Mouse (Mus musculus): ENCODE measurements around the gene Cnih2. TPM values are rescaled to one million over a fixed set of nuclear protein-coding genes. Genes with fewer than 3 reads are reported as not detected.

Cnih2 gene
- polyA plus RNA-seq, 1 experiment from 2014 or later: 31.7 TPM

DNA sequence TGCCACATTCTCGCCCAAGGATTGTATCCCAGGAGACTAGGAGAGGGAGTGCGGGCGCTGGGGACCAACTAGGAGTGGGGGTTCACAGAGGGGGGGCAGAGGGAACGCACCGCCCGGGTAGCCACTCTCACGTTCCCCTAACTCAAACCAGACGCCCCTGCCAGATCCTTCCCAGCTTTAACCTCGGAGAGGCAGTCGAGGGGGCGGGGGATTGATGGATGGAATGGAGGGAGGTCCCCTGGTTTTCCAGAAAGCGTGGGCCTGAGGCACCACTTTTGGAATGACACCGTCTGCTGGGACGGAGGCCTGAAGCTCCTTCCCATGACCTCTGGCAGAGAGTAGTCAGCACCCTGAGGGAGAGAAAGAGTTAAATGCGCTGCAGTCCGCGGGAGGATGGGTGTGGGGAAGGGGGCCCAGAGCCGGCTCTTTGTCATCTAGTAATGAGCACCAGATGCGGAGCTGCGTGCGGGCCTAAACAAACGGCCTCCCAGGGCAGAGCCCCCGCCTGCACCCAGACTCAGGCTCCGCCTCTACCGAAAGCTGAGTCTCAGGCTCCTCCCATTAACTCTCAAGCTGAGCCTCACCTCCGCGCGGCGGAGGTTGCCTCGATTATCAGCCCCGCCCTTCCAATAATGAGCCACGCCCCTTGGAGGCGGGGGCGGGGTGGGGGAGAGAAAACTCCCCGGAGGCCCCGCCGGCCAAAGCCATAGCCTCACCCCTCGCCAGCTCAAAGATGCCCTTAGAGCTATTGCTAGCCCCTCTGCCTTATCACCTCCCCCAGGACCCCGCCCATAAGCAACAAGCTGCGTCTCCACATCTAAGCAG lies 26.6 kb downstream of the Cnih2 start:
- H3K9me3 ChIP-seq: no peaks in the 10 kb centered on the region
- peak overlapping the region; percentile 69 for H3K4me3 ChIP-seq
- peaks cover 56% of the 10 kb centered on the region for H3K27me3 ChIP-seq (replicated peaks; ENCODE audit: low read depth, poor library complexity, severe bottlenecking)
- DNase-seq (ENCODE audit: low spot score): peak; percentile 97
- peak overlapping the region; percentile 93 for H3K27ac ChIP-seq (replicated peaks)
- H3K4me1 ChIP-seq: peaks cover 66% of the 10 kb centered on the region
- H3K36me3 ChIP-seq (replicated peaks): no peaks in the 10 kb centered on the region
- WGBS: under 1% methylated on average over 40 of the region's 40 CpGs

- peaks cover 60% of the 10 kb centered on the region for H3K27me3 ChIP-seq (replicated peaks; ENCODE audit: low read depth, poor library complexity, severe bottlenecking)
- H3K27ac ChIP-seq (replicated peaks): peak overlapping the region; percentile 93
- no peaks in the 10 kb centered on the region for H3K9me3 ChIP-seq
- peak overlapping the region; percentile 69 for H3K4me3 ChIP-seq
- 2% methylated on average over 11 of the region's 11 CpGs for WGBS
- DNase-seq (ENCODE audit: low spot score): no peak
- no peaks in the 10 kb centered on the region for H3K36me3 ChIP-seq (replicated peaks)
- H3K4me1 ChIP-seq: peaks cover 67% of the 10 kb centered on the region
These were observed 27.2 kb downstream of the Cnih2 start for GRCm38 (mm10) chr19:5071077-5071476.

DNA sequence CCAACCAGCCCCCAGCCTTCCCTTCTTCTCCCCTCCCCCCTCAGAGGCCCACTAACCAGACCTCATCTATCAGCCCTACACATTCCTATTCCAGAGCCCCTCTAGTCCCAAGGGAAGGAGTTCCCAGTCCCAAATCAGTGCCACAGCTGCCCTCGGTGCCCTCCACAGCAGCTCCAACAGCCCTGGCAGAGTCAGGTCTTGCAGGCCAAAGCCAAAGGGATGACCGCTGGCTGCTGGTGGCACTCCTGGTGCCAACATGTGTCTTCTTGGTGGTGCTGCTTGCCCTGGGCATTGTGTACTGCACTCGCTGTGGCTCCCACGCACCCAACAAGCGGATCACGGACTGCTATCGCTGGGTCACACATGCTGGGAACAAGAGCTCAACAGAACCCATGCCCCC lies 28.3 kb downstream of the Cnih2 start:
- H3K27me3 ChIP-seq (replicated peaks; ENCODE audit: low read depth, poor library complexity, severe bottlenecking): peaks cover 59% of the 10 kb centered on the region
- H3K36me3 ChIP-seq (replicated peaks): no peaks in the 10 kb centered on the region
- H3K9me3 ChIP-seq: no peaks in the 10 kb centered on the region
- H3K4me1 ChIP-seq: peaks cover 73% of the 10 kb centered on the region
- DNase-seq (ENCODE audit: low spot score): no peak
- peak overlapping the region; percentile 69 for H3K4me3 ChIP-seq
- peak overlapping the region; percentile 93 for H3K27ac ChIP-seq (replicated peaks)
- 85% methylated on average over 7 of the region's 7 CpGs for WGBS

DNA sequence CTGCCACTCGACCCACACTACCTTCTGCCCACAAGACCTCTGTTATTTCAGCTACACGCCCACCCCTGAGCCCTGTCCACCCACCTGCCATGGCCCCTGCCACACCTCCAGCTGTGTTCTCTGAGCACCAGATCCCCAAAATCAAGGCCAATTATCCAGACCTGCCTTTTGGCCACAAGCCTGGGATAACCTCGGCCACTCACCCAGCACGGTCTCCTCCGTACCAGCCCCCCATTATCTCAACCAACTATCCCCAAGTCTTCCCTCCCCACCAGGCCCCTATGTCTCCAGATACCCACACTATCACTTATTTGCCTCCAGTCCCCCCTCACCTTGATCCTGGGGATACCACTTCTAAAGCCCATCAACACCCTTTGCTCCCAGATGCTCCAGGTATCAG lies 28.8 kb downstream of the Cnih2 start:
- Histone ChIP-seq H3K27me3 (replicated peaks; ENCODE audit: low read depth, poor library complexity, severe bottlenecking) (peaks cover 54% of the 10 kb centered on the region), H3K4me3 (peak overlapping the region; percentile 69)

GRCm38 (mm10) chr19:5068570-5069234 lies 29.6 kb downstream of the Cnih2 start:
- Histone ChIP-seq H3K27me3 (replicated peaks; ENCODE audit: low read depth, poor library complexity, severe bottlenecking) (peaks cover 51% of the 10 kb centered on the region), H3K4me3 (peak overlapping the region; percentile 69), H3K27ac (replicated peaks) (peak overlapping the region; percentile 93), H3K36me3 (replicated peaks) (no peaks in the 10 kb centered on the region), H3K9me3 (no peaks in the 10 kb centered on the region), H3K4me1 (peaks cover 80% of the 10 kb centered on the region)
- 43% methylated on average over 21 of the region's 21 CpGs for WGBS
- DNase-seq (ENCODE audit: low spot score): no peak

More for the DNA sequence above, 28.8 kb downstream of the Cnih2 start:
- WGBS: 89% methylated on average over 5 of the region's 5 CpGs
- H3K27ac ChIP-seq (replicated peaks): peak overlapping the region; percentile 93
- H3K4me1 ChIP-seq: peaks cover 78% of the 10 kb centered on the region
- DNase-seq (ENCODE audit: low spot score): no peak
- no peaks in the 10 kb centered on the region for H3K36me3 ChIP-seq (replicated peaks)
- no peaks in the 10 kb centered on the region for H3K9me3 ChIP-seq

DNA sequence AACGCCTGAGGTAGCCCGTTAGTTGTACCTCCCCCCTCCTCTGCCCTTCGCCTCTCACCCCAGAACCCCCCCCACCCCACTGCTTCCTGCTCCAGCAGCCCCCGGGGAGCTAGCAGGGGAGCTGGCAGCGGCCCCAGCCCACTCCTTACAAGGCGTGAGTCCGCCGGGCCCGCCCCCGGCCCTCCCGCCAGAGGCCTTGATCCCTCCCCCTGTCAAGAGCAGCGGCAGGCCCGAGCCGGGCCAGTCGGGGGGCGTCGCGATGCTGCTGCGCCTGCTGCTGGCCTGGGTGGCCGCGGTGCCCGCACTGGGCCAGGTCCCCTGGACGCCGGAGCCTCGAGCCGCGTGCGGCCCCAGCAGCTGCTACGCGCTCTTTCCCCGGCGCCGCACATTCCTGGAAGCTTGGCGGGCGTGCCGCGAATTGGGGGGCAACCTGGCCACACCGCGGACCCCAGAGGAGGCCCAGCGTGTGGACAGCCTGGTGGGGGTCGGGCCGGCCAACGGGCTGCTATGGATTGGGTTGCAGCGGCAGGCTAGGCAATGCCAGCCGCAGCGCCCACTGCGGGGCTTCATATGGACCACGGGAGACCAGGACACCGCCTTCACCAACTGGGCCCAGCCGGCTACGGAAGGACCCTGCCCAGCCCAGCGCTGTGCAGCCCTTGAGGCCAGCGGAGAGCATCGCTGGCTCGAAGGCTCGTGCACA lies 30.3 kb downstream of the Cnih2 start, which contains the start of gene Cd248:
Gene Cd248, plus strand, starts transcription at position 212 of the 703 bp plus-strand sequence.
- H3K4me1 ChIP-seq: peaks cover 78% of the 10 kb centered on the region
- no peaks in the 10 kb centered on the region for H3K36me3 ChIP-seq (replicated peaks)
- WGBS: under 1% methylated on average over 55 of the region's 56 CpGs
- DNase-seq (ENCODE audit: low spot score): peak; percentile 91
- peak within 1 kb of the TSS; percentile 69 for H3K4me3 ChIP-seq
- H3K9me3 ChIP-seq: no peaks in the 10 kb centered on the region
- H3K27me3 ChIP-seq (replicated peaks; ENCODE audit: low read depth, poor library complexity, severe bottlenecking): peaks cover 51% of the 10 kb centered on the region
- H3K27ac ChIP-seq (replicated peaks): peak within 1 kb of the TSS; percentile 93

DNA sequence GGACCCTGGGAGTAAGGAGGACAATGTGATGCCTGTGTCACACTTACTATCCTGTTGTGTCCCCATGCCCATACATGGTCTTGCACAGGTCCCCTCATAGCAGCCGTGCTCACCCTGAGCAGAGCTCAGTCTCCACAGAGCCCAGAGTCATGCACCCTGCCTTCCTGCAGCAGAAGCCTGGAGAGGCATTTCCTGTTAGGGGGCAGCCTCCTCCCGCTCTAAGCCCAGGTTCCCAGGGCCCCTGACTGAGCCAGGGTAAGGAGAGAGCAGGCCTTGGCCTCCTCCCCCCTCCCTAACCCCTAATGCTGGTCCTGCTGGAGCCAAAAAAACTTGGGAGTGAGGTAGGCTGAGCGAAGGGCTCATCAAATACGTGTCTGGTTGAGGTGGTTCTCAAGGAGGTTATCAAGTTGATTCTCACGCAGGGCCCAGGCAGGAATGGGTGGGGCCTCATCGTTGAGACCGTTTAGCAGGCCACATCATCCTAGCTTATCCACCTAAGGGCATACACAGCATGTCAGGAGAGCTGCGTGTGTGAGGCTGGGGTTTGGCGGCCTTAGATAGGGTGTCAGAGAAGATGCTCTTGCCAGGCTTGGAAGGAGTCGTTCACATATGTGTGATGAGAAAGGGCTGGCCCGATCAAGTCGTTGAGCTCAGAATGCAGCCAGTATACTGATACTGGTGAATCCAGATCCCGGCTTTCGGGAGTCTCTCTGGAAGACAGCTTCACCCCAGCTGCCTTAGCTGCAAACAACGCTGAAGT lies 31.1 kb downstream of the Cnih2 start:
- Histone ChIP-seq H3K27ac (replicated peaks) (peak overlapping the region; percentile 93), H3K4me3 (peak overlapping the region; percentile 69), H3K36me3 (replicated peaks) (no peaks in the 10 kb centered on the region), H3K27me3 (replicated peaks; ENCODE audit: low read depth, poor library complexity, severe bottlenecking) (peaks cover 51% of the 10 kb centered on the region), H3K9me3 (no peaks in the 10 kb centered on the region), H3K4me1 (peaks cover 78% of the 10 kb centered on the region)
- WGBS: 6% methylated on average over 15 of the region's 15 CpGs
- peak; percentile 60 for DNase-seq (ENCODE audit: low spot score)

- Histone ChIP-seq H3K4me1 (peaks cover 76% of the 10 kb centered on the region), H3K27me3 (replicated peaks; ENCODE audit: low read depth, poor library complexity, severe bottlenecking) (peaks cover 37% of the 10 kb centered on the region), H3K4me3 (no peak overlapping the region), H3K9me3 (no peaks in the 10 kb centered on the region), H3K27ac (replicated peaks) (peak overlapping the region; percentile 14), H3K36me3 (replicated peaks) (no peaks in the 10 kb centered on the region)
- DNase-seq (ENCODE audit: low spot score): no peak
- 70% methylated on average over 7 of the region's 7 CpGs for WGBS
These were observed 33.2 kb downstream of the Cnih2 start for GRCm38 (mm10) chr19:5065104-5065503.

GRCm38 (mm10) chr19:5062446-5062845 lies 35.9 kb downstream of the Cnih2 start:
- peak overlapping the region; percentile 76 for H3K27ac ChIP-seq (replicated peaks)
- no peak overlapping the region; the same call in 1 of the 2 replicates for H3K4me3 ChIP-seq
- 35% methylated on average over 6 of the region's 6 CpGs for WGBS
- no peaks in the 10 kb centered on the region for H3K36me3 ChIP-seq (replicated peaks)
- H3K27me3 ChIP-seq (replicated peaks; ENCODE audit: low read depth, poor library complexity, severe bottlenecking): peaks cover 10% of the 10 kb centered on the region
- H3K4me1 ChIP-seq: peaks cover 76% of the 10 kb centered on the region
- H3K9me3 ChIP-seq: no peaks in the 10 kb centered on the region
- DNase-seq (ENCODE audit: low spot score): no peak

GRCm38 (mm10) chr19:5062041-5062440 lies 36.3 kb downstream of the Cnih2 start:
- Histone ChIP-seq H3K27ac (replicated peaks) (peak overlapping the region; percentile 76), H3K4me1 (peaks cover 74% of the 10 kb centered on the region)

GRCm38 (mm10) chr19:5060365-5061330 lies 37.7 kb downstream of the Cnih2 start:
- H3K4me3 ChIP-seq: 0 out of 2 replicates have a peak overlapping the region, but pooled peaks have one; percentile 13
- peak overlapping the region; percentile 82 for H3K27ac ChIP-seq (replicated peaks)
- no peaks in the 10 kb centered on the region for H3K9me3 ChIP-seq
- 38% methylated on average over 5 of the region's 5 CpGs for WGBS
- DNase-seq (ENCODE audit: low spot score): peak; percentile 39
- H3K4me1 ChIP-seq: peaks cover 81% of the 10 kb centered on the region
- no peaks in the 10 kb centered on the region for H3K27me3 ChIP-seq (replicated peaks; ENCODE audit: low read depth, poor library complexity, severe bottlenecking)
- H3K36me3 ChIP-seq (replicated peaks): no peaks in the 10 kb centered on the region

More at GRCm38 (mm10) chr19:5062041-5062440, 36.3 kb downstream of the Cnih2 start:
- Histone ChIP-seq H3K4me3 (no peak overlapping the region), H3K9me3 (no peaks in the 10 kb centered on the region), H3K36me3 (replicated peaks) (no peaks in the 10 kb centered on the region), H3K27me3 (replicated peaks; ENCODE audit: low read depth, poor library complexity, severe bottlenecking) (peaks cover 6% of the 10 kb centered on the region)
- peak; percentile 6 for DNase-seq (ENCODE audit: low spot score)
- 86% methylated on average over 5 of the region's 5 CpGs for WGBS

All from embryonic facial prominence, embryonic 10.5 days (tissue).